Comparison of ENCODE assay signal across 8 mouse cellular contexts in genomic region chr12:40248454-40249180, GRCm38 (mm10). TPM values are rescaled to one million over a fixed set of nuclear protein-coding genes. Genes with fewer than 3 reads are reported as not detected.
A peak's percentile ranks its signal among the peaks of the same experiment; 100 is the strongest.
DNase-seq lines count a peak whose midpoint lies in the region; ATAC-seq and TF ChIP-seq lines count a peak whose summit lies in the region.

Gene Ifrd1, minus strand, starts transcription at chr12:40248504.

- no peak within 1 kb of the TSS for H3K4me3 ChIP-seq in kidney, adult 2 months (ENCODE audit: insufficient read depth, low read depth, low read length)
- H3K4me3 ChIP-seq in hindbrain, postnatal 0 days (ENCODE audit: low read length): no peak within 1 kb of the TSS
- H3K4me3 ChIP-seq in lung, embryonic 14.5 days (ENCODE audit: low read depth, low read length): no peak within 1 kb of the TSS
- no peak within 1 kb of the TSS for H3K4me3 ChIP-seq in small intestine, adult 2 months (ENCODE audit: low read depth, low read length)

- TF ChIP-seq POLR2A in kidney, adult 2 months (IDR thresholded peaks at IDR 0.05; ENCODE audit: low read depth, low read length): no peak
- TF ChIP-seq POLR2A in small intestine, adult 2 months (IDR thresholded peaks at IDR 0.05; ENCODE audit: low read depth, low read length): no peak

- H3K4me2 ChIP-seq in hindbrain, postnatal 0 days (ENCODE audit: low read depth, low read length): no peak within 1 kb of the TSS
- H3K4me2 ChIP-seq in lung, embryonic 14.5 days: no peak within 1 kb of the TSS

- no peaks in the 10 kb centered on the region for H3K27me3 ChIP-seq in kidney, adult 2 months (replicated peaks; ENCODE audit: control insufficient read depth, insufficient read depth, low read length)
- no peaks in the 10 kb centered on the region for H3K27me3 ChIP-seq in hindbrain, postnatal 0 days (ENCODE audit: insufficient read depth, low read length)
- H3K27me3 ChIP-seq in lung, embryonic 14.5 days (ENCODE audit: insufficient read depth, low read length): no peaks in the 10 kb centered on the region
- H3K27me3 ChIP-seq in small intestine, adult 2 months (ENCODE audit: control insufficient read depth, insufficient read depth, low read length): no peaks in the 10 kb centered on the region

- H3K27ac ChIP-seq in kidney, adult 2 months (ENCODE audit: insufficient read depth, low read depth, low read length): peak within 1 kb of the TSS; percentile 67; the same call in 1 of the 2 replicates
- H3K27ac ChIP-seq in hindbrain, postnatal 0 days: no peak within 1 kb of the TSS
- no peak within 1 kb of the TSS for H3K27ac ChIP-seq in lung, embryonic 14.5 days (ENCODE audit: low read depth)
- no peak within 1 kb of the TSS for H3K27ac ChIP-seq in small intestine, adult 2 months (ENCODE audit: insufficient read depth, low read depth, low read length)

- H3K9ac ChIP-seq in hindbrain, postnatal 0 days (replicated peaks; ENCODE audit: low read length): no peak within 1 kb of the TSS
- H3K9ac ChIP-seq in lung, embryonic 14.5 days: no peak within 1 kb of the TSS

- no peaks in the 10 kb centered on the region for H3K9me3 ChIP-seq in hindbrain, postnatal 0 days (ENCODE audit: low read length)
- H3K9me3 ChIP-seq in lung, embryonic 14.5 days (ENCODE audit: low read depth, low read length): no peaks in the 10 kb centered on the region

- no peaks in the 10 kb centered on the region; the same call in 1 of the 2 replicates for H3K4me1 ChIP-seq in kidney, adult 2 months (ENCODE audit: control insufficient read depth, insufficient read depth, low read length)
- H3K4me1 ChIP-seq in hindbrain, postnatal 0 days (ENCODE audit: insufficient read depth, low read length): no peaks in the 10 kb centered on the region; the same call in 1 of the 2 replicates
- no peaks in the 10 kb centered on the region; the same call in 1 of the 2 replicates for H3K4me1 ChIP-seq in lung, embryonic 14.5 days (ENCODE audit: insufficient read depth)
- peaks cover 17% of the 10 kb centered on the region; the same call in 1 of the 2 replicates for H3K4me1 ChIP-seq in small intestine, adult 2 months (ENCODE audit: control insufficient read depth, insufficient read depth, insufficient read length, low read length)

- ATAC-seq in hindbrain, postnatal 0 days: no peak
- ATAC-seq in lung, embryonic 14.5 days (ENCODE audit: insufficient read depth): 0 out of 2 replicates have a peak, but pooled peaks have one; percentile 2

- WGBS in kidney, adult 2 months: 73% methylated on average over 5 of the region's 5 CpGs
- WGBS in hindbrain, postnatal 0 days: 78% methylated on average over 5 of the region's 5 CpGs
- WGBS in lung, embryonic 14.5 days: 52% methylated on average over 5 of the region's 5 CpGs
- 49% methylated on average over 5 of the region's 5 CpGs for WGBS in small intestine, adult 2 months

- no peak for TF ChIP-seq CTCF in kidney, adult 2 months (conservative IDR thresholded peaks at IDR 0.05; ENCODE audit: insufficient read depth, insufficient read length, low read depth, low read length)
- TF ChIP-seq CTCF in hindbrain, postnatal 0 days (IDR thresholded peaks at IDR 0.05; ENCODE audit: low read depth): no peak
- no peak for TF ChIP-seq CTCF in lung, embryonic 14.5 days (IDR thresholded peaks at IDR 0.05; ENCODE audit: low read depth)
- TF ChIP-seq CTCF in small intestine, adult 2 months (IDR thresholded peaks at IDR 0.05; ENCODE audit: extremely low read depth, insufficient read length, insufficient replicate concordance, low read depth, low read length): no peak

- DNase-seq in kidney, adult 2 months: no peak
- DNase-seq in kidney, postnatal 10 days: no peak
- DNase-seq in adrenal gland, postnatal 14 days: peak; percentile 23
- no peak for DNase-seq in gastrocnemius, postnatal 10 days
- no peak for DNase-seq in hindbrain, postnatal 0 days (ENCODE audit: low spot score)
- peak; percentile 40 for DNase-seq in lung, embryonic 14.5 days
- DNase-seq in ovary, adult 18-20 months (ENCODE audit: low spot score): no peak

- no peaks in the 10 kb centered on the region for H3K36me3 ChIP-seq in kidney, adult 2 months (ENCODE audit: control insufficient read depth, insufficient read depth, low read length)
- no peaks in the 10 kb centered on the region for H3K36me3 ChIP-seq in hindbrain, postnatal 0 days (ENCODE audit: insufficient read depth, low read length)
- H3K36me3 ChIP-seq in lung, embryonic 14.5 days (ENCODE audit: insufficient read depth): no peaks in the 10 kb centered on the region
- H3K36me3 ChIP-seq in small intestine, adult 2 months (ENCODE audit: control insufficient read depth, insufficient read depth, low read length): no peaks in the 10 kb centered on the region

RNA-seq across cellular contexts. Expression of gene Ifrd1, which starts in this region (rescaled TPM):
- 7.9 and 8.2 TPM in 2 replicates for polyA plus RNA-seq in kidney, adult 2 months (2012; rRNA removed)
- 155 and 156 TPM in 2 replicates for total RNA-seq in adrenal gland, postnatal 14 days (2021)
- 10 to 100 TPM; 78.5 to 81.5 TPM for total RNA-seq in gastrocnemius, postnatal 10 days (2021)
- total RNA-seq in hindbrain, postnatal 0 days (2014; rRNA removed): 36.0 and 37.8 TPM in 2 replicates
- polyA plus RNA-seq in hindbrain, postnatal 0 days (2015; fragmentation: Nextera tagmentation; extraction: Ambion mirVana): 118 and 128 TPM in 2 replicates
- polyA plus RNA-seq in lung, embryonic 14.5 days (2014; fragmentation: Nextera tagmentation; extraction: Ambion mirVana): 141 and 148 TPM in 2 replicates
- polyA plus RNA-seq in small intestine, adult 2 months (2012; rRNA removed): 29.1 and 131 TPM in 2 replicates

Comparison
In these comparisons a context has a peak if more than half of its experiments do, and no peak if none do; other contexts are left out.
1. DNase-seq: peak in adrenal gland, postnatal 14 days (single experiment) and lung, embryonic 14.5 days (single experiment); none in kidney, adult 2 months (single experiment), kidney, postnatal 10 days (single experiment), gastrocnemius, postnatal 10 days (single experiment), hindbrain, postnatal 0 days (single experiment) and ovary, adult 18-20 months (single experiment).